Mouse (Mus musculus): ENCODE measurements around the gene Nt5c3. TPM values are rescaled to one million over a fixed set of nuclear protein-coding genes. Genes with fewer than 3 reads are reported as not detected.

The Nt5c3 gene
- polyA plus RNA-seq, 1 experiment, result 9.9 TPM

DNA sequence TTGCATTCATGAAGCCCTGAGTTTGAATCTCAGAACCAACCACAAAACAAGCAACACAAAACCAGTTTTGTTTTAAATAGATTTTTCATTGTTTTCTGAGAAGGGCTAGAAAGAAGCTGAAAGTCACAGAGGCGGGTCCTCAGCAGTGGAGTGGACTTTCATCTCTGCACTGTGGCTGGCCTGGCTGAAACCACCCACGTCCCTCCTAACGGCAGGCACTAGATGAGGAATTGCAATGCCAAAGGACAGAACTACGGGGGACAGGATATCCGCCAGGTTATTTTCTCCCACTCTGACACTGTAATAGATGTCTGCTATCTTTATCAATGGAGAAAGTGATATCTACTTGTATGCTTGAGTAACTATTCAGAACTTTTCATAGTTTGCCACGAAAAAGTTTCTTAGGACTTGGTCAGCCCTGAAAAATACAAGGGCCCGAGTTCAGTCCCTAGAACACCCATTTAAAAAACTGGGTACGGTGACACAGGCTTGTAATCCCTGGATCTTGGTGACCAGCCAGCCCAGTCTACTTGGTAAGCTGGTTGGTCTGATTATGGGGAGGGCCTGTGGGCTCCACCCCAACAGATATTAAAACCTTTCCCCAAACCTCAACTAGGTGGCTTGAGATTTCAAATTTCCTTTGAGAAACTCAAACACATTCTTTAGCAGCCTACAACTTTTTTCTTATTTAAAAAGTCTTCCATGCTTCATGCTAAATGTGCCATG, 17.4 kb downstream of the Nt5c3 start:
- Histone ChIP-seq H3K4me2 (ENCODE audit: low read depth) (no peak overlapping the region), H3K36me3 (ENCODE audit: control insufficient read depth, insufficient read depth) (no peaks in the 10 kb centered on the region), H3ac (ENCODE audit: control insufficient read depth, insufficient read length) (no peak overlapping the region), H3K27me3 (ENCODE audit: control insufficient read depth, insufficient read depth, insufficient read length) (no peaks in the 10 kb centered on the region), H3K4me3 (no peak overlapping the region), H3K79me2 (ENCODE audit: control insufficient read depth, insufficient read depth) (peaks cover 3% of the 10 kb centered on the region)
- TF ChIP-seq TCF3 (IDR thresholded peaks at IDR 0.05; ENCODE audit: insufficient read length, low read depth) (no peak), MYOD1 (IDR thresholded peaks at IDR 0.05; ENCODE audit: control insufficient read depth in 1 of 3, insufficient read length in 2 of 3, low read depth in 2 of 3) (no peak)

DNA sequence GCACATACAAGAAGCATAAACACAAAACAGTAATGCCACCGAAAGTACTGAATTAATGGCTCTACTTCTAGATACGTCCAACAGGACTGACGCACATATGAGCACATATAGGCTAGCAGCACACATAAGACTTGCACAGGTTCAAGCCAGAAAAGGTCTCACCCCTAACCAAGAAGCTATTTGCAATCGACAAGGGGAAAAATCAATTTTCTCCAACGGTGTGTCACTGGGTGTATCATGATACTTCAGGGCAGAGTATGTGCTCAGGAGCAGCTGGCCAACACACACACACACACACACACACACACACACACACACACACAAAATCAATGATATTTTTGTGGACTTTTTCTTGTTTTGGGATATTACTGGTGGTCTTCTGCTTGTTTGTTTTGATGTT, 18.2 kb downstream of the Nt5c3 start:
- no peak overlapping the region for H3ac ChIP-seq (ENCODE audit: control insufficient read depth, insufficient read length)
- no peaks in the 10 kb centered on the region for H3K36me3 ChIP-seq (ENCODE audit: control insufficient read depth, insufficient read depth)
- H3K4me2 ChIP-seq (ENCODE audit: low read depth), result no peak overlapping the region
- TF ChIP-seq POLR2AphosphoS2 (IDR thresholded peaks at IDR 0.05; ENCODE audit: insufficient read length, low read depth), result no peak
- no peak for TF ChIP-seq E2F4 (IDR thresholded peaks at IDR 0.05; ENCODE audit: insufficient read depth)
- no peak for TF ChIP-seq TCF12 (IDR thresholded peaks at IDR 0.05; ENCODE audit: insufficient read depth, poor library complexity, severe bottlenecking)
- TF ChIP-seq POLR2A (IDR thresholded peaks at IDR 0.05; ENCODE audit: insufficient read length, low read depth), result no peak
- no peak for TF ChIP-seq USF1 (IDR thresholded peaks at IDR 0.05; ENCODE audit: low read depth)
- TF ChIP-seq MYOG (IDR thresholded peaks at IDR 0.05; ENCODE audit: control insufficient read depth in 1 of 3, insufficient read depth in 1 of 3, insufficient read length in 2 of 3, low read depth in 2 of 3), result no peak
- no peak for TF ChIP-seq MAX (IDR thresholded peaks at IDR 0.05; ENCODE audit: low read depth)
- TF ChIP-seq MYOD1 (IDR thresholded peaks at IDR 0.05; ENCODE audit: control insufficient read depth in 1 of 3, insufficient read length in 2 of 3, low read depth in 2 of 3), result no peak
- no peak for TF ChIP-seq CEBPB (IDR thresholded peaks at IDR 0.05; ENCODE audit: insufficient read depth, poor library complexity, severe bottlenecking)
- TF ChIP-seq SRF (IDR thresholded peaks at IDR 0.05; ENCODE audit: control insufficient read depth, insufficient read length, low read depth), result no peak
- no peak for TF ChIP-seq REST (IDR thresholded peaks at IDR 0.05; ENCODE audit: insufficient read depth, insufficient read length)
- TF ChIP-seq TCF3 (IDR thresholded peaks at IDR 0.05; ENCODE audit: insufficient read length, low read depth), result no peak
- peaks cover 3% of the 10 kb centered on the region for H3K79me2 ChIP-seq (ENCODE audit: control insufficient read depth, insufficient read depth)
- no peak overlapping the region for H3K4me3 ChIP-seq
- no peaks in the 10 kb centered on the region for H3K27me3 ChIP-seq (ENCODE audit: control insufficient read depth, insufficient read depth, insufficient read length)

DNA sequence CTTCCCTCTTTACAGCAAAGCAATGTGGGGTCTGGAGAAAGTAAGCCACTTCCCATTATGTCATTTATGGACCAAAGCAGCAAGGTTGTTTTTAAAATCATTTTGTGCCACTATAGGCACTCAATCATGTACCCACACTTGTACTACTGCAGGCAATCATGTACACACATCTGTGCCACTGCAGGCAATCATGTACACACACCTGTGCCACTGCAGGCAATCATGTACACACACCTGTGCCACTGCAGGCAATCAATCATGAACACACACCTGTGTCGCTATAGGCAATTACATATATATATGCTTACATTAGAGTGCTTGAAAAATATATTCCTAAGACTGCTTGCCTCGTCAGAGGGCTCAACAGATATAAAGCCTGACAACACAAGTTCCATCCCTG, 18.8 kb downstream of the Nt5c3 start:
- no peak overlapping the region for H3ac ChIP-seq (ENCODE audit: control insufficient read depth, insufficient read length)
- H3K4me3 ChIP-seq, result no peak overlapping the region
- H3K36me3 ChIP-seq (ENCODE audit: control insufficient read depth, insufficient read depth), result no peaks in the 10 kb centered on the region
- TF ChIP-seq POLR2AphosphoS2 (IDR thresholded peaks at IDR 0.05; ENCODE audit: insufficient read length, low read depth), result no peak
- no peak overlapping the region for H3K4me2 ChIP-seq (ENCODE audit: low read depth)
- H3K79me2 ChIP-seq (ENCODE audit: control insufficient read depth, insufficient read depth), result peaks cover 3% of the 10 kb centered on the region
- no peaks in the 10 kb centered on the region for H3K27me3 ChIP-seq (ENCODE audit: control insufficient read depth, insufficient read depth, insufficient read length)

DNA sequence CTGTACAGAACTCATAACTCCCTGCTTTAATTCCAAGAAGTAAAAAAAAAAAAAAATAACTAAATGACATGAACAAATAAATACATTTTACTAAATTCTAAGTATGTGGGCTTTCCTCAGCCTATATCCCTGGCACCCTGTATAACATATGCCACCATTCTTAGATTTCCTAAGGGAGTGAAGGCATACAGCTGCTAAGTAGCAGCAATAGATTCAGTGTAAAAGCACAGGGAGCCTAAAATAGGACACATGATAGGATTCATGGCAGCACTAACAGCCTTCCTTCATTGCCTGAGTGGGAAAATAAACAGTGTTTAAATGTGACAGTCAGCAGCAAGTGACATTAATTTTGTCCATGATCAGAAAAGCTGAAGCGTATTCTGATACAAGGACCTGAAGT, 19.4 kb downstream of the Nt5c3 start:
- TF ChIP-seq E2F4 (IDR thresholded peaks at IDR 0.05; ENCODE audit: insufficient read depth), result no peak
- TF ChIP-seq CEBPB (IDR thresholded peaks at IDR 0.05; ENCODE audit: insufficient read depth, poor library complexity, severe bottlenecking), result no peak
- TF ChIP-seq USF1 (IDR thresholded peaks at IDR 0.05; ENCODE audit: low read depth), result no peak
- TF ChIP-seq TCF3 (IDR thresholded peaks at IDR 0.05; ENCODE audit: insufficient read length, low read depth), result no peak
- no peak for TF ChIP-seq REST (IDR thresholded peaks at IDR 0.05; ENCODE audit: insufficient read depth, insufficient read length)
- TF ChIP-seq SRF (IDR thresholded peaks at IDR 0.05; ENCODE audit: control insufficient read depth, insufficient read length, low read depth), result no peak
- TF ChIP-seq POLR2AphosphoS2 (IDR thresholded peaks at IDR 0.05; ENCODE audit: insufficient read length, low read depth), result no peak
- no peak for TF ChIP-seq POLR2A (IDR thresholded peaks at IDR 0.05; ENCODE audit: insufficient read length, low read depth)
- no peak for TF ChIP-seq TCF12 (IDR thresholded peaks at IDR 0.05; ENCODE audit: insufficient read depth, poor library complexity, severe bottlenecking)
- no peak for TF ChIP-seq MAX (IDR thresholded peaks at IDR 0.05; ENCODE audit: low read depth)
- TF ChIP-seq MYOG (IDR thresholded peaks at IDR 0.05; ENCODE audit: control insufficient read depth in 1 of 3, insufficient read depth in 1 of 3, insufficient read length in 2 of 3, low read depth in 2 of 3), result no peak
- no peak for TF ChIP-seq MYOD1 (IDR thresholded peaks at IDR 0.05; ENCODE audit: control insufficient read depth in 1 of 3, insufficient read length in 2 of 3, low read depth in 2 of 3)
- H3K36me3 ChIP-seq (ENCODE audit: control insufficient read depth, insufficient read depth), result no peaks in the 10 kb centered on the region
- peak overlapping the region; percentile 43 for H3K4me2 ChIP-seq (ENCODE audit: low read depth)
- no peak overlapping the region for H3ac ChIP-seq (ENCODE audit: control insufficient read depth, insufficient read length)
- H3K79me2 ChIP-seq (ENCODE audit: control insufficient read depth, insufficient read depth), result peaks cover 3% of the 10 kb centered on the region
- no peaks in the 10 kb centered on the region for H3K27me3 ChIP-seq (ENCODE audit: control insufficient read depth, insufficient read depth, insufficient read length)
- no peak overlapping the region for H3K4me3 ChIP-seq

DNA sequence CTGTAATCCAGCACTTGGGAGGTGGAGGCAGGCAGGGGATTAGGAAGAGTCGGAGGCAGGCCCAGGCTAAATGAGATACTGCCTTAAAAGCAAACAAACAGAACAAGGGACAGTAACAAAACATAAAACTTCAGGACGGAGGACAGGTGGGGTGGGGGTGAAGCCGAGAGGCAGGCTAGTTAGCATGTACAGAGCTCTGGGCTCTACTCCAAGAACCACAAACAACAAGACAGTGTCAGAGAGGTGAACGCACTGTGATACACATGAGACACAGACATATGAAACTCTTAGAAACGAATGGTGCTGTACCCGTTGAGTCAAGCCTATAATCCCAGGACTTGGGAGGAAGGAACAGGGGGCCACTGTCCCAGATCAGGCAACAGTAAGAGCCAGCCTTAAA, 19.9 kb downstream of the Nt5c3 start:
- H3K27me3 ChIP-seq (ENCODE audit: control insufficient read depth, insufficient read depth, insufficient read length), result no peaks in the 10 kb centered on the region
- no peak overlapping the region for H3ac ChIP-seq (ENCODE audit: control insufficient read depth, insufficient read length)
- no peaks in the 10 kb centered on the region for H3K36me3 ChIP-seq (ENCODE audit: control insufficient read depth, insufficient read depth)
- TF ChIP-seq MYOD1 (IDR thresholded peaks at IDR 0.05; ENCODE audit: control insufficient read depth in 1 of 3, insufficient read length in 2 of 3, low read depth in 2 of 3) (no peak), USF1 (IDR thresholded peaks at IDR 0.05; ENCODE audit: low read depth) (no peak), POLR2A (IDR thresholded peaks at IDR 0.05; ENCODE audit: insufficient read length, low read depth) (no peak)
- peaks cover 3% of the 10 kb centered on the region for H3K79me2 ChIP-seq (ENCODE audit: control insufficient read depth, insufficient read depth)
- H3K4me3 ChIP-seq, result no peak overlapping the region
- peak overlapping the region; percentile 43 for H3K4me2 ChIP-seq (ENCODE audit: low read depth)
